Mouse (Mus musculus): ENCODE measurements around the gene Atic. TPM values are rescaled to one million over a fixed set of nuclear protein-coding genes. Genes with fewer than 3 reads are reported as not detected.

The Atic gene
- polyA plus RNA-seq (2014; fragmentation: Illumina TruSeq; extraction: RNeasy Lipid Tissue Mini Kit (QIAGEN cat#74804); ENCODE audit: low read depth, low replicate concordance), result 68.6 TPM

DNA sequence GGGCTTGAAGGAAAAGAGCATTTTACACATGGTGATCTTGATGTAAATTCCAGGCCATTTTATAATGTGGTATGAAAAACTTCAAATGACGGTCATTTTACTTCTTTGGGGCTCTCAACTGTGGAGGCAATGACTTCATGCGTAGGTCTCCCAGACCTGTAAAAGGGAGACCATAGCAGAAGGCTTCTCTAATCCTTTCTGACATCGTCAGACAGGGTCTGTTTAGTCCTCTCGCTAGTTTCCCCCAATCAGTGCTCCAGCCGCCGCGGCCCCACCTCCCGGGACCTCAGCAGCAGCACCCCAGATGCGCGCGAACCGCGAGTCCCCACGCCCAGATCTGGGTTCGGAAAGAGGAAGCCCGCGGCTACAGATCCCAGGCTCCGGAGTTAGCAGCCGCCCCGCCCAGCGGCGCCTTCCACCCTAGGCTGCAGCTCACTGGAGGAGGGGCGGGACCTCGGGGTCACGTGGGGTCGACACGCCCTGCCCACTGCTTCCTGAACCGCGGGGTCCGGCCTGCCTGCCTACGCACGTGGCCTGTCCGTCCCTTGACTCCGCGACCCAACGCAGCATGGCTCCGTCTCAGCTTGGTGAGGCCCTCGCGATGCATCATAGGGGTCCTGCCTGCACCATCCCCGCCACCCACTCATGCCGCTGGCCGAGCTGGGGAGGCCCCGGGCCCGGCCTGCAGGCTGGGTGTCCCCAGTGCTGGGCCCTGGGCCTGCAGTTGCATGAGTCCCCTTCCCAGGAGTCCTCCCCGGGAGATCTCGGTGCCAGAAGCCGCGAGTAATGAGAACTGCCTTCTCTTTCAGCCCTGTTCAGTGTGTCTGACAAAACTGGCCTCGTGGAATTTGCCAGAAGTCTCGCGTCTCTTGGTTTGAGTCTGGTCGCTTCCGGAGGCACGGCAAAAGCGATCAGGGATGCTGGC lies at the start of gene Atic:
Gene Atic, plus strand, starts transcription at position 463 of the 925 bp plus-strand sequence.

Other genes with a start within 250 kb of the Atic start
- 3.0 TPM for gene Abca12, start 142.2 kb upstream of the Atic start, polyA plus RNA-seq (2014; fragmentation: Illumina TruSeq; extraction: RNeasy Lipid Tissue Mini Kit (QIAGEN cat#74804); ENCODE audit: low read depth, low replicate concordance)
- gene Fn1, start 96.0 kb downstream of the Atic start, polyA plus RNA-seq (2014; fragmentation: Illumina TruSeq; extraction: RNeasy Lipid Tissue Mini Kit (QIAGEN cat#74804); ENCODE audit: low read depth, low replicate concordance), result 71.0 TPM

Measured in sigmoid colon, adult 10 weeks (tissue).